Mouse (Mus musculus): Measurements from ENCODE around the gene Tmem150a. TPM values are rescaled to one million over a fixed set of nuclear protein-coding genes. Genes with fewer than 3 reads are reported as not detected.

Tmem150a gene
- polyA plus RNA-seq, 2 experiments, result 39.0 to 43.6 TPM

GRCm38 (mm10) chr6:72405356-72405755 lies 50.1 kb downstream of the Tmem150a start:
- ATAC-seq (ENCODE audit: insufficient read depth), result no peak
- no peak overlapping the region for H3K9ac ChIP-seq (replicated peaks)
- H3K4me1 ChIP-seq (replicated peaks; ENCODE audit: control insufficient read depth in 2 of 2, insufficient read depth in 2 of 2, low read length in 1 of 2), result peaks cover 0 to 5% of the 10 kb centered on the region in 2 experiments; a peak in 1 of 4 replicates
- H3K27ac ChIP-seq, result no peak overlapping the region
- H3K4me2 ChIP-seq (ENCODE audit: low read depth), result no peak overlapping the region
- H3K27me3 ChIP-seq (ENCODE audit: control insufficient read depth, insufficient read depth, low read length), result no peaks in the 10 kb centered on the region
- H3K4me3 ChIP-seq (ENCODE audit: insufficient read depth in 1 of 2, low read depth in 2 of 2, low read length in 2 of 2), result no peak overlapping the region
- TF ChIP-seq CTCF (IDR thresholded peaks at IDR 0.05; ENCODE audit: low read depth), result no peak
- no peak for TF ChIP-seq EP300 (IDR thresholded peaks at IDR 0.05; ENCODE audit: low read depth)
- no peak for DNase-seq (ENCODE audit: low read depth in 3 of 3, low spot score in 3 of 3)
- no peaks in the 10 kb centered on the region for H3K36me3 ChIP-seq (replicated peaks; ENCODE audit: control insufficient read depth, insufficient read depth, low read depth)
- WGBS (ENCODE audit: insufficient replicate concordance), result 74% methylated on average over 7 of the region's 7 CpGs
- H3K9me3 ChIP-seq (ENCODE audit: control insufficient read depth, low read length), result no peaks in the 10 kb centered on the region

- 3% methylated on average over 5 of the region's 5 CpGs for WGBS (ENCODE audit: insufficient replicate concordance)
- no peak for TF ChIP-seq EP300 (IDR thresholded peaks at IDR 0.05; ENCODE audit: low read depth)
- peak; percentile 99 for TF ChIP-seq CTCF (IDR thresholded peaks at IDR 0.05; ENCODE audit: low read depth)
- no peaks in the 10 kb centered on the region for H3K36me3 ChIP-seq (replicated peaks; ENCODE audit: control insufficient read depth, insufficient read depth, low read depth)
- H3K4me2 ChIP-seq (ENCODE audit: low read depth), result no peak overlapping the region
- no peak overlapping the region for H3K9ac ChIP-seq (replicated peaks)
- H3K9me3 ChIP-seq (ENCODE audit: control insufficient read depth, low read length), result no peaks in the 10 kb centered on the region
- H3K4me1 ChIP-seq (replicated peaks; ENCODE audit: control insufficient read depth in 2 of 2, insufficient read depth in 2 of 2, low read length in 1 of 2), result peaks cover 0 to 3% of the 10 kb centered on the region in 2 experiments; a peak in 1 of 4 replicates
- ATAC-seq (ENCODE audit: insufficient read depth), result peak; percentile 74
- no peak overlapping the region for H3K27ac ChIP-seq
- peak; percentile 83 to 86 (median 84) for DNase-seq (ENCODE audit: low read depth in 3 of 3, low spot score in 3 of 3)
- no peak overlapping the region for H3K4me3 ChIP-seq (ENCODE audit: insufficient read depth in 1 of 2, low read depth in 2 of 2, low read length in 2 of 2)
- H3K27me3 ChIP-seq (ENCODE audit: control insufficient read depth, insufficient read depth, low read length), result no peaks in the 10 kb centered on the region
Measured at GRCm38 (mm10) chr6:72407119-72407518, 51.9 kb downstream of the Tmem150a start.

Other genes starting within 250 kb of the Tmem150a start
- 0.40 and 0.48 TPM in 2 replicates for gene Atoh8, start 119.9 kb upstream of the Tmem150a start, polyA plus RNA-seq (2012; rRNA removed)
- 0.29 and 0.53 TPM in 2 replicates for gene Atoh8, start 119.9 kb upstream of the Tmem150a start, polyA plus RNA-seq (2014; fragmentation: Nextera tagmentation; extraction: Ambion mirVana)
- not detected in 2 replicates for gene Sftpb, start 50.8 kb upstream of the Tmem150a start, polyA plus RNA-seq (2012; rRNA removed)
- gene Sftpb, start 50.8 kb upstream of the Tmem150a start, polyA plus RNA-seq (2014; fragmentation: Nextera tagmentation; extraction: Ambion mirVana), result not detected in 2 replicates
- gene Usp39, start 10.3 kb upstream of the Tmem150a start, polyA plus RNA-seq (2012; rRNA removed), result 23.9 and 32.7 TPM in 2 replicates
- gene Usp39, start 10.3 kb upstream of the Tmem150a start, polyA plus RNA-seq (2014; fragmentation: Nextera tagmentation; extraction: Ambion mirVana), result 49.6 and 58.7 TPM in 2 replicates
- gene 0610030E20Rik, start 8.1 kb upstream of the Tmem150a start, polyA plus RNA-seq (2012; rRNA removed), result 8.7 and 10.1 TPM in 2 replicates
- 7.9 and 10.9 TPM in 2 replicates for gene 0610030E20Rik, start 8.1 kb upstream of the Tmem150a start, polyA plus RNA-seq (2014; fragmentation: Nextera tagmentation; extraction: Ambion mirVana)
- 40.3 and 42.8 TPM in 2 replicates for gene Rnf181, start 11.5 kb downstream of the Tmem150a start, polyA plus RNA-seq (2012; rRNA removed)
- gene Rnf181, start 11.5 kb downstream of the Tmem150a start, polyA plus RNA-seq (2014; fragmentation: Nextera tagmentation; extraction: Ambion mirVana), result 68.0 and 75.4 TPM in 2 replicates
- 72.5 and 80.0 TPM in 2 replicates for gene Vamp5, start 25.0 kb downstream of the Tmem150a start, polyA plus RNA-seq (2012; rRNA removed)
- 81.0 and 94.5 TPM in 2 replicates for gene Vamp5, start 25.0 kb downstream of the Tmem150a start, polyA plus RNA-seq (2014; fragmentation: Nextera tagmentation; extraction: Ambion mirVana)
- gene Vamp8, start 35.3 kb downstream of the Tmem150a start, polyA plus RNA-seq (2012; rRNA removed), result 129 and 188 TPM in 2 replicates
- 266 and 276 TPM in 2 replicates for gene Vamp8, start 35.3 kb downstream of the Tmem150a start, polyA plus RNA-seq (2014; fragmentation: Nextera tagmentation; extraction: Ambion mirVana)
- gene Ggcx, start 58.9 kb downstream of the Tmem150a start, polyA plus RNA-seq (2012; rRNA removed), result 10.9 and 11.3 TPM in 2 replicates
- gene Ggcx, start 58.9 kb downstream of the Tmem150a start, polyA plus RNA-seq (2014; fragmentation: Nextera tagmentation; extraction: Ambion mirVana), result 5.7 and 6.5 TPM in 2 replicates
- gene Mat2a, start 84.1 kb downstream of the Tmem150a start, polyA plus RNA-seq (2012; rRNA removed), result 59.9 and 99.9 TPM in 2 replicates
- 159 and 173 TPM in 2 replicates for gene Mat2a, start 84.1 kb downstream of the Tmem150a start, polyA plus RNA-seq (2014; fragmentation: Nextera tagmentation; extraction: Ambion mirVana)
- gene Sh2d6, start 166.3 kb downstream of the Tmem150a start, polyA plus RNA-seq (2012; rRNA removed), result not detected in 2 replicates
- gene Sh2d6, start 166.3 kb downstream of the Tmem150a start, polyA plus RNA-seq (2014; fragmentation: Nextera tagmentation; extraction: Ambion mirVana), result not detected in 2 replicates
- gene Capg, start 188.9 kb downstream of the Tmem150a start, polyA plus RNA-seq (2012; rRNA removed), result 6.6 and 6.7 TPM in 2 replicates
- gene Capg, start 188.9 kb downstream of the Tmem150a start, polyA plus RNA-seq (2014; fragmentation: Nextera tagmentation; extraction: Ambion mirVana), result 11.9 and 14.8 TPM in 2 replicates
- 2.9 and 3.6 TPM in 2 replicates for gene Elmod3, start 243.0 kb downstream of the Tmem150a start, polyA plus RNA-seq (2012; rRNA removed)
- 4.9 and 5.2 TPM in 2 replicates for gene Elmod3, start 243.0 kb downstream of the Tmem150a start, polyA plus RNA-seq (2014; fragmentation: Nextera tagmentation; extraction: Ambion mirVana)
- gene Retsat, start 243.0 kb downstream of the Tmem150a start, polyA plus RNA-seq (2012; rRNA removed), result 5.1 and 5.3 TPM in 2 replicates
- 11.1 and 13.6 TPM in 2 replicates for gene Retsat, start 243.0 kb downstream of the Tmem150a start, polyA plus RNA-seq (2014; fragmentation: Nextera tagmentation; extraction: Ambion mirVana)

Measured in liver, embryonic 14.5 days (tissue).